Mouse (Mus musculus): ENCODE measurements around the gene Krtap13-1.

DNA sequence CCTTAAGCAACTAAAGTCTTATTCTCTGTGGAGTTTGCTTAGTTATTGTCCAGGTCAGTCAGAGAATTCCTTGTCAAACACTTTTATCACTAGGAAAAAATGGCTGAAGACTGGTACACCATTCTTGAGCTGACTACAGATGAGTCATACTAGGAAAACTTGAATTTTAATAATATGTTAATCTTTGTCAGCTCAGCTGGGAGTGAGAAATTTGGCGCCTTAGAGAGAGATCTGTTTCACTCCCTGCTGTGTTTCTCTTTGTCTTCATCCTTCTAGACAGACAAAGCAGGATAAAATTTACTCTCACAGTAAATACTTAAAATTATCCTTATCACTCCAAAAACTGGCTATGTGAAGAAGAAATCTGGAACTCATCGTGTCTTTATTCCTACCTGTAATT lies 47.4 kb upstream of the Krtap13-1 start:
- TF ChIP-seq TCF12 (IDR thresholded peaks at IDR 0.05; ENCODE audit: low read depth, low read length) (no peak), USF2 (IDR thresholded peaks at IDR 0.05; ENCODE audit: borderline replicate concordance in 1 of 2, insufficient read depth in 1 of 2, low read depth in 1 of 2, low read length in 2 of 2) (no peak), ELF1 (IDR thresholded peaks at IDR 0.05; ENCODE audit: low read depth, low read length) (no peak), UBTF (IDR thresholded peaks at IDR 0.05; ENCODE audit: borderline replicate concordance, insufficient read depth, low read depth, low read length) (no peak), GATA1 (IDR thresholded peaks at IDR 0.05; ENCODE audit: low read depth, low read length) (no peak)
